Mouse (Mus musculus): Measurements from ENCODE around the gene Ccdc90b.

DNA sequence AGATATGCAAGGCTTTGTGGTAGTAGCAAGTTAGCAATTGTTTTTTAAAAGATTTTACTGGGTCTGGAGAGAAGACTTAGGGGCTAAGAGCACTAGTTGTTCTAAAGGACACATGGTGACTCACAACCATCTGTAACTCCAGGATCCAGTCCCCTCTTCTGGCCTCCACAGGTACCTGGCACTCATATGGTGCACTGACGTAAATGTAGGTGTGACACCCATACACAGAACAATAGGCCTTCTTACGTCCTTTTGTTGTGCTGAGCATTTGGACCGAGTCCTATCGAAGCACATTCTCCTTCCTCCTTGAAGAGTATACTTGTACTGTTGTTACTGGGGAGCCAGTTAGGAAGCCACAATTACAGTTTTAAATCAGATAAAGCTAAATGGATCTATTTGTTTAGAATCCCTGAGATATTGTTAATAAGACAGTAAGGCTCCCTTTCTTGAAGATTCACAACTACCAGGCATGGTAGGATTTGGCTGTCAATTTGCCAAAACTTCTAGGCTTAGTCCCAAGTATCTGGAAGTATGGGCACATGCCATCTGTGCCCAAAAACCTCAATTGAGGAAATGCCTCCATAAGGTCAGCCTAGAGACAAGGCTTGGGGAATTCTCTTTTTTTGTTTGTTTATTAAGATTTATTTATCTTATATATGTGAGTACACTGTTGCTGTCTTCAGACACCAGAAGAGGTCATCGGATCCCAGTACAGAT, 19.7 kb downstream of the Ccdc90b start:
- no peak for TF ChIP-seq CTCF (IDR thresholded peaks at IDR 0.05; ENCODE audit: low read depth, low read length)
- no peak for TF ChIP-seq POLR2A (IDR thresholded peaks at IDR 0.05; ENCODE audit: insufficient read depth, low read length)
